Mouse (Mus musculus) kidney, embryonic 15.5 days (tissue): ENCODE results near the gene Ptrh2. TPM values are rescaled to one million over a fixed set of nuclear protein-coding genes. Genes with fewer than 3 reads are reported as not detected.
A peak's percentile ranks its signal among the peaks of the same experiment; 100 is the strongest.

ENCODE experiments used
- ATAC-seq: fragments of 200-750 bp; cut with Nextera tagmentation; replicated peaks from 2 replicates; pipeline ENCODE4 v1.8.0; 2017; ENCODE audit warnings: moderate TSS enrichment; ENCODE audit not compliant: low FRiP score
- H3K27ac ChIP-seq: fragments of 300-500 bp; sonication (generic); 2 replicates; pipeline ENCODE4 v1.5.1; 2015; ENCODE audit warnings: mild to moderate bottlenecking, inconsistent platforms
- H3K27me3 ChIP-seq: fragments of 300-500 bp; sonication (generic); 2 replicates; pipeline ENCODE4 v1.6.1; 2015; ENCODE audit warnings: inconsistent platforms
- H3K36me3 ChIP-seq: fragments of 300-500 bp; sonication (generic); 2 replicates; pipeline ENCODE4 v1.6.1; 2015; ENCODE audit warnings: inconsistent platforms
- H3K4me1 ChIP-seq: fragments of 300-500 bp; sonication (generic); 2 replicates; pipeline ENCODE4 v1.6.1; 2015; ENCODE audit warnings: inconsistent platforms
- H3K4me2 ChIP-seq: fragments of 300-500 bp; sonication (generic); 2 replicates; pipeline ENCODE4 v1.6.1; 2015; ENCODE audit warnings: moderate library complexity, mild to moderate bottlenecking, inconsistent platforms
- H3K4me3 ChIP-seq: fragments of 300-500 bp; sonication (generic); replicated peaks from 2 replicates; pipeline ENCODE4 v1.5.1; 2015; ENCODE audit warnings: mild to moderate bottlenecking, inconsistent platforms
- H3K9ac ChIP-seq: fragments of 300-500 bp; sonication (generic); 2 replicates; pipeline ENCODE4 v1.6.1; 2015; ENCODE audit warnings: mild to moderate bottlenecking, inconsistent platforms
- H3K9me3 ChIP-seq: fragments of 300-500 bp; sonication (generic); replicated peaks from 2 replicates; pipeline ENCODE4 v1.6.1; 2016; ENCODE audit warnings: inconsistent platforms
- WGBS: fragments of 180-500 bp; shearing (Covaris S2); methylation state at CpG from one replicate; pipeline ENCODE4 v1.1.7; 2015; ENCODE audit warnings: mixed read lengths; 5-methylcytosine and 5-hydroxymethylcytosine counted together
- polyA plus RNA-seq: library from polyadenylated mRNA; unstranded; fragments of >200 nt; fragmentation: Nextera tagmentation; extraction: Ambion mirVana; gene quantifications from 2 replicates; pipeline ENCODE4 v1.2.1, GENCODE M21; 2015

Gene Ptrh2
- polyA plus RNA-seq, 1 experiment from 2014 or later = 35.8 TPM

GRCm38 (mm10) chr11:86701151-86701550, 17.4 kb downstream of the Ptrh2 start:
- Histone ChIP-seq H3K9ac (no peak overlapping the region), H3K4me3 (no peak overlapping the region), H3K27ac (no peak overlapping the region), H3K9me3 (no peaks in the 10 kb centered on the region), H3K4me1 (no peaks in the 10 kb centered on the region), H3K27me3 (no peaks in the 10 kb centered on the region), H3K4me2 (no peak overlapping the region), H3K36me3 (peaks cover 95% of the 10 kb centered on the region)
- 75% methylated on average over 4 of the region's 4 CpGs for WGBS
- no peak for ATAC-seq

GRCm38 (mm10) chr11:86714606-86715005, 30.8 kb downstream of the Ptrh2 start:
- Histone ChIP-seq H3K36me3 (peaks cover 90% of the 10 kb centered on the region), H3K27me3 (no peaks in the 10 kb centered on the region), H3K4me2 (no peak overlapping the region), H3K9me3 (no peaks in the 10 kb centered on the region), H3K4me1 (no peaks in the 10 kb centered on the region), H3K4me3 (no peak overlapping the region), H3K9ac (no peak overlapping the region), H3K27ac (no peak overlapping the region)
- ATAC-seq = no peak

GRCm38 (mm10) chr11:86717306-86718065, 33.7 kb downstream of the Ptrh2 start:
- H3K36me3 ChIP-seq = peaks cover 83% of the 10 kb centered on the region
- H3K4me3 ChIP-seq = no peak overlapping the region
- no peak overlapping the region for H3K9ac ChIP-seq
- no peak for ATAC-seq
- no peak overlapping the region for H3K27ac ChIP-seq
- no peaks in the 10 kb centered on the region for H3K4me1 ChIP-seq
- WGBS = 91% methylated on average over 6 of the region's 6 CpGs
- H3K4me2 ChIP-seq = no peak overlapping the region
- no peaks in the 10 kb centered on the region for H3K9me3 ChIP-seq
- H3K27me3 ChIP-seq = no peaks in the 10 kb centered on the region

GRCm38 (mm10) chr11:86718369-86718768, 34.6 kb downstream of the Ptrh2 start:
- ATAC-seq = no peak
- Histone ChIP-seq H3K4me3 (no peak overlapping the region), H3K36me3 (peaks cover 80% of the 10 kb centered on the region), H3K4me2 (no peak overlapping the region), H3K27me3 (no peaks in the 10 kb centered on the region), H3K4me1 (no peaks in the 10 kb centered on the region), H3K27ac (no peak overlapping the region), H3K9me3 (no peaks in the 10 kb centered on the region), H3K9ac (no peak overlapping the region)
- WGBS = 90% methylated on average over 3 of the region's 3 CpGs

GRCm38 (mm10) chr11:86719390-86719789, 35.6 kb downstream of the Ptrh2 start:
- no peak overlapping the region for H3K4me2 ChIP-seq
- H3K36me3 ChIP-seq = peaks cover 81% of the 10 kb centered on the region
- WGBS = 88% methylated on average over 8 of the region's 8 CpGs

GRCm38 (mm10) chr11:86724004-86724403, 40.2 kb downstream of the Ptrh2 start:
- no peaks in the 10 kb centered on the region for H3K4me1 ChIP-seq
- no peak overlapping the region for H3K4me2 ChIP-seq
- no peak for ATAC-seq
- no peak overlapping the region for H3K9ac ChIP-seq
- H3K27me3 ChIP-seq = no peaks in the 10 kb centered on the region
- peaks cover 77% of the 10 kb centered on the region for H3K36me3 ChIP-seq
- WGBS = 89% methylated on average over 3 of the region's 3 CpGs
- H3K4me3 ChIP-seq = no peak overlapping the region
- H3K9me3 ChIP-seq = no peaks in the 10 kb centered on the region
- H3K27ac ChIP-seq = no peak overlapping the region

More at GRCm38 (mm10) chr11:86719390-86719789, 35.6 kb downstream of the Ptrh2 start:
- H3K4me3 ChIP-seq = no peak overlapping the region
- no peaks in the 10 kb centered on the region for H3K4me1 ChIP-seq
- no peaks in the 10 kb centered on the region for H3K27me3 ChIP-seq
- ATAC-seq = no peak
- H3K27ac ChIP-seq = no peak overlapping the region
- H3K9ac ChIP-seq = no peak overlapping the region
- H3K9me3 ChIP-seq = no peaks in the 10 kb centered on the region

- Histone ChIP-seq H3K4me2 (no peak overlapping the region), H3K4me3 (no peak overlapping the region), H3K9me3 (no peaks in the 10 kb centered on the region), H3K9ac (no peak overlapping the region), H3K27ac (no peak overlapping the region), H3K36me3 (peaks cover 76% of the 10 kb centered on the region), H3K4me1 (no peaks in the 10 kb centered on the region), H3K27me3 (no peaks in the 10 kb centered on the region)
- ATAC-seq = no peak
- WGBS = 86% methylated on average over 7 of the region's 7 CpGs
These were observed 41.2 kb downstream of the Ptrh2 start for GRCm38 (mm10) chr11:86724982-86725381.

- ATAC-seq = no peak
- Histone ChIP-seq H3K9me3 (no peaks in the 10 kb centered on the region), H3K27ac (no peak overlapping the region), H3K36me3 (peaks cover 74% of the 10 kb centered on the region), H3K4me2 (no peak overlapping the region), H3K4me1 (no peaks in the 10 kb centered on the region), H3K4me3 (no peak overlapping the region), H3K9ac (no peak overlapping the region), H3K27me3 (no peaks in the 10 kb centered on the region)
These were observed 41.8 kb downstream of the Ptrh2 start for GRCm38 (mm10) chr11:86725607-86726006.

GRCm38 (mm10) chr11:86731443-86731842, 47.7 kb downstream of the Ptrh2 start:
- H3K27ac ChIP-seq = no peak overlapping the region
- 90% methylated on average over 2 of the region's 2 CpGs for WGBS

GRCm38 (mm10) chr11:86734241-86734939, 50.6 kb downstream of the Ptrh2 start:
- Histone ChIP-seq H3K4me3 (no peak overlapping the region), H3K4me2 (no peak overlapping the region), H3K27me3 (no peaks in the 10 kb centered on the region), H3K4me1 (peaks cover 3% of the 10 kb centered on the region), H3K27ac (peak overlapping the region; percentile 54), H3K9me3 (no peaks in the 10 kb centered on the region), H3K9ac (no peak overlapping the region), H3K36me3 (peaks cover 60% of the 10 kb centered on the region)
- ATAC-seq = no peak
- 77% methylated on average over 10 of the region's 10 CpGs for WGBS

More at GRCm38 (mm10) chr11:86731443-86731842, 47.7 kb downstream of the Ptrh2 start:
- no peaks in the 10 kb centered on the region for H3K9me3 ChIP-seq
- no peak for ATAC-seq
- H3K27me3 ChIP-seq = no peaks in the 10 kb centered on the region
- H3K4me3 ChIP-seq = no peak overlapping the region
- H3K36me3 ChIP-seq = peaks cover 84% of the 10 kb centered on the region
- H3K9ac ChIP-seq = no peak overlapping the region
- H3K4me1 ChIP-seq = no peaks in the 10 kb centered on the region
- H3K4me2 ChIP-seq = no peak overlapping the region

GRCm38 (mm10) chr11:86734993-86735392, 51.2 kb downstream of the Ptrh2 start:
- Histone ChIP-seq H3K4me3 (no peak overlapping the region), H3K9ac (no peak overlapping the region), H3K27me3 (no peaks in the 10 kb centered on the region), H3K4me1 (peaks cover 3% of the 10 kb centered on the region), H3K9me3 (no peaks in the 10 kb centered on the region), H3K27ac (no peak overlapping the region), H3K36me3 (peaks cover 55% of the 10 kb centered on the region), H3K4me2 (no peak overlapping the region)
- ATAC-seq = no peak
- 89% methylated on average over 4 of the region's 4 CpGs for WGBS

GRCm38 (mm10) chr11:86737301-86738000, 53.7 kb downstream of the Ptrh2 start:
- H3K9me3 ChIP-seq = no peaks in the 10 kb centered on the region
- peak; percentile 77; the same call in 1 of the 2 replicates for ATAC-seq

More at GRCm38 (mm10) chr11:86737301-86738000, 53.7 kb downstream of the Ptrh2 start:
- no peak overlapping the region for H3K4me2 ChIP-seq
- no peak overlapping the region for H3K9ac ChIP-seq
- peaks cover 39% of the 10 kb centered on the region for H3K36me3 ChIP-seq
- no peak overlapping the region for H3K4me3 ChIP-seq
- H3K27ac ChIP-seq = 0 out of 2 replicates have a peak overlapping the region, but pooled peaks have one; percentile 60
- H3K27me3 ChIP-seq = no peaks in the 10 kb centered on the region
- peaks cover 3% of the 10 kb centered on the region for H3K4me1 ChIP-seq
- 37% methylated on average over 8 of the region's 8 CpGs for WGBS
